Mouse (Mus musculus) liver, adult 2 months (tissue): Measurements from ENCODE around the gene Ppm1h. TPM values are rescaled to one million over a fixed set of nuclear protein-coding genes. Genes with fewer than 3 reads are reported as not detected.

Experiments used
- DNase-seq: peaks from one replicate; pipeline ENCODE4 v3.0.0-alpha.2; 2011; ENCODE audit warnings: low read depth, low spot score; ENCODE audit errors: extremely low read depth
- H3K27ac ChIP-seq: fragments of 200-500 bp; replicated peaks from 2 replicates; pipeline ENCODE4 v1.5.1; 2012; ENCODE audit warnings: low read depth, mild to moderate bottlenecking, control low read depth, inconsistent platforms, low read length; ENCODE audit not compliant: insufficient read depth
- H3K27me3 ChIP-seq: fragments of 200-500 bp; 2 replicates; pipeline ENCODE4 v1.6.1; 2012; ENCODE audit warnings: mild to moderate bottlenecking, moderate library complexity, low read length, inconsistent platforms; ENCODE audit not compliant: control insufficient read depth, insufficient read depth
- H3K36me3 ChIP-seq: fragments of 200-500 bp; 2 replicates; pipeline ENCODE4 v1.6.1; 2012; ENCODE audit warnings: low read length, inconsistent platforms; ENCODE audit not compliant: control insufficient read depth, insufficient read depth
- H3K4me1 ChIP-seq: fragments of 200-500 bp; 2 replicates; pipeline ENCODE4 v1.6.1; 2011; ENCODE audit warnings: low read length; ENCODE audit not compliant: control insufficient read depth, insufficient read depth
- H3K4me3 ChIP-seq: fragments of 200-500 bp; 2 replicates; pipeline ENCODE4 v1.5.1; 2011; ENCODE audit warnings: low read depth, mild to moderate bottlenecking, control low read depth, low read length, moderate library complexity; ENCODE audit not compliant: insufficient read depth
- H3K79me2 ChIP-seq: fragments of 200-500 bp; 2 replicates; pipeline ENCODE4 v1.6.1; 2012; ENCODE audit warnings: inconsistent platforms, mild to moderate bottlenecking, low read length, moderate library complexity; ENCODE audit not compliant: control insufficient read depth, insufficient read depth
- H3K9ac ChIP-seq: fragments of 200-500 bp; 2 replicates; pipeline ENCODE4 v1.6.1; 2012; ENCODE audit warnings: low read depth, mild to moderate bottlenecking, control low read depth, inconsistent platforms, low read length
- CTCF ChIP-seq: fragments of 200-500 bp; IDR thresholded peaks from 2 replicates; pipeline ENCODE4 v1.5.1; 2011; ENCODE audit warnings: low read depth, low read length, control low read depth
- POLR2A ChIP-seq: fragments of 200-500 bp; IDR thresholded peaks from 2 replicates; pipeline ENCODE4 v1.6.1; 2011; ENCODE audit warnings: low read length, control low read depth; ENCODE audit not compliant: insufficient read depth; ENCODE audit errors: extremely low read depth
- WGBS: fragments of 180-500 bp; shearing (Covaris S2); methylation state at CpG from one replicate; pipeline ENCODE4 v1.1.7; 2018; 5-methylcytosine and 5-hydroxymethylcytosine counted together
- polyA plus RNA-seq: library from polyadenylated mRNA; depleted of rRNA; stranded (reverse); fragments of >200 nt; gene quantifications from 2 replicates; pipeline ENCODE4 v1.2.3, GENCODE M21; 2012; rRNA removed
- total RNA-seq: library from RNA; depleted of rRNA; stranded (reverse); fragments of >200 nt; gene quantifications from 2 replicates; pipeline ENCODE4 v1.2.3, GENCODE M21; 2014; rRNA removed

The Ppm1h gene
- total and polyA plus RNA-seq, 2 experiments, result 1.5 to 3.7 TPM

GRCm38 (mm10) chr10:122988372-122988771 is 309.8 kb downstream of the Ppm1h start:
- DNase-seq, result no peak
- peaks cover 8% of the 10 kb centered on the region for H3K36me3 ChIP-seq
- no peaks in the 10 kb centered on the region for H3K27me3 ChIP-seq
- no peak overlapping the region for H3K4me3 ChIP-seq
- H3K27ac ChIP-seq, result no peak overlapping the region
- TF ChIP-seq CTCF, result no peak
- H3K4me1 ChIP-seq, result peaks cover 4% of the 10 kb centered on the region; the same call in 1 of the 2 replicates
- H3K79me2 ChIP-seq, result 0 out of 2 replicates have a peak, but pooled peaks cover 3% of the 10 kb centered on the region
- H3K9ac ChIP-seq, result no peak overlapping the region
- WGBS, result 63% methylated on average over 7 of the region's 7 CpGs

GRCm38 (mm10) chr10:122989916-122990315 is 311.4 kb downstream of the Ppm1h start:
- TF ChIP-seq POLR2A (no peak), CTCF (no peak)
- Histone ChIP-seq H3K27me3 (no peaks in the 10 kb centered on the region), H3K4me3 (no peak overlapping the region), H3K27ac (no peak overlapping the region), H3K9ac (no peak overlapping the region), H3K79me2 (no peaks in the 10 kb centered on the region), H3K36me3 (peaks cover 18% of the 10 kb centered on the region), H3K4me1 (peaks cover 4% of the 10 kb centered on the region; the same call in 1 of the 2 replicates)
- 92% methylated on average over 9 of the region's 9 CpGs for WGBS
- DNase-seq, result no peak

GRCm38 (mm10) chr10:122990606-122991005 is 312.0 kb downstream of the Ppm1h start:
- 92% methylated on average over 6 of the region's 6 CpGs for WGBS

DNA sequence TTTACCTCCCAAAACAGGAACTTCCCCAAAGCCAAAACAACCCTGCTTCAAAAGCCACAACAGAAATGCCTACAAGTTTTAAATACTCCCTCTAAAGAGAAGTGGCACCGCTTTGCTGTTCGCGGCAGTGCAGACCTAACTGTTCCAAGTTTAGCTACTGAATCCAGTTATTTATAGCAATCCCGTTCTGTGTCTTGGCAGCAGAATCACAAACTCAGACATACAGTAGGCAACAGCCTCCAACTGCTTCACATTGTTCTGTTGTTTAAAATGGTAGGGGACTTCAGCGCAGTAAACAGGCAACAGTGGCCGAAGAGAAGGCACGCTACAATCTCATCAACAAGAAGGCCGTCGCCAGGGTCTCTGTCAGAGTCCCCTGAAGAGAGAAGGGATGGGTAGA is 312.5 kb downstream of the Ppm1h start:
- Histone ChIP-seq H3K27ac (no peak overlapping the region), H3K36me3 (peaks cover 25% of the 10 kb centered on the region), H3K4me3 (no peak overlapping the region), H3K27me3 (no peaks in the 10 kb centered on the region), H3K79me2 (no peaks in the 10 kb centered on the region), H3K4me1 (peaks cover 4% of the 10 kb centered on the region; the same call in 1 of the 2 replicates), H3K9ac (no peak overlapping the region)
- WGBS, result 82% methylated on average over 9 of the region's 9 CpGs
- TF ChIP-seq CTCF (no peak), POLR2A (no peak)
- DNase-seq, result no peak

More at GRCm38 (mm10) chr10:122990606-122991005, 312.0 kb downstream of the Ppm1h start:
- TF ChIP-seq POLR2A (no peak), CTCF (no peak)
- no peak overlapping the region for H3K27ac ChIP-seq
- H3K36me3 ChIP-seq, result peaks cover 22% of the 10 kb centered on the region
- no peak overlapping the region for H3K4me3 ChIP-seq
- H3K4me1 ChIP-seq, result peaks cover 4% of the 10 kb centered on the region; the same call in 1 of the 2 replicates
- no peak overlapping the region for H3K9ac ChIP-seq
- no peaks in the 10 kb centered on the region for H3K79me2 ChIP-seq
- no peaks in the 10 kb centered on the region for H3K27me3 ChIP-seq
- DNase-seq, result no peak

GRCm38 (mm10) chr10:122991648-122992047 is 313.1 kb downstream of the Ppm1h start:
- WGBS, result 89% methylated on average over 9 of the region's 9 CpGs
- TF ChIP-seq CTCF (no peak), POLR2A (no peak)

GRCm38 (mm10) chr10:122994402-122995107 is 316.0 kb downstream of the Ppm1h start:
- Histone ChIP-seq H3K36me3 (peaks cover 41% of the 10 kb centered on the region), H3K4me1 (no peaks in the 10 kb centered on the region)
- 96% methylated on average over 17 of the region's 17 CpGs for WGBS

More at GRCm38 (mm10) chr10:122991648-122992047, 313.1 kb downstream of the Ppm1h start:
- Histone ChIP-seq H3K27me3 (no peaks in the 10 kb centered on the region), H3K4me1 (peaks cover 3% of the 10 kb centered on the region; the same call in 1 of the 2 replicates), H3K79me2 (no peaks in the 10 kb centered on the region), H3K9ac (no peak overlapping the region), H3K36me3 (peaks cover 29% of the 10 kb centered on the region), H3K4me3 (no peak overlapping the region), H3K27ac (no peak overlapping the region)
- DNase-seq, result no peak

More at GRCm38 (mm10) chr10:122994402-122995107, 316.0 kb downstream of the Ppm1h start:
- no peak overlapping the region for H3K4me3 ChIP-seq
- H3K27ac ChIP-seq, result no peak overlapping the region
- TF ChIP-seq POLR2A, result no peak
- no peak for TF ChIP-seq CTCF
- no peak for DNase-seq
- no peak overlapping the region for H3K9ac ChIP-seq
- H3K27me3 ChIP-seq, result no peaks in the 10 kb centered on the region
- no peaks in the 10 kb centered on the region for H3K79me2 ChIP-seq

Other genes with a start within 250 kb of the Ppm1h start
- gene Avpr1a, start 230.3 kb upstream of the Ppm1h start, total RNA-seq, result 27.7 and 28.0 TPM in 2 replicates
- 31.9 and 42.4 TPM in 2 replicates for gene Avpr1a, start 230.3 kb upstream of the Ppm1h start, polyA plus RNA-seq